Mouse (Mus musculus): ENCODE data around the gene Hsdl1. TPM values are rescaled to one million over a fixed set of nuclear protein-coding genes. Genes with fewer than 3 reads are reported as not detected.
A peak's percentile ranks its signal among the peaks of the same experiment; 100 is the strongest.

Gene Hsdl1
- 26.1 TPM for polyA plus RNA-seq (2021)

GRCm38 (mm10) chr8:119574437-119575365, at the start of gene Hsdl1, which contains the start of gene Dnaaf1:
Gene Hsdl1 (minus strand): TSS chr8:119575183.
Gene Dnaaf1 (plus strand): TSS chr8:119575235.
- TF ChIP-seq CTCF (IDR thresholded peaks at IDR 0.05): no peak
- CTCF ChIA-PET: no interaction called here
- peak; percentile 68 for ATAC-seq
- in situ Hi-C loops (cut with MboI; ENCODE audit: low pct_unique_long_range_greater_than_20kb): no loop called here
- H3K27me3 ChIP-seq: peaks cover 27% of the 10 kb centered on the region
- DNase-seq (ENCODE audit: low read depth, low spot score): no peak
- POLR2A ChIA-PET: interaction anchor here (0.6 kb wide), 1 partner anchor 48 kb away, joined by 6 read pairs; no protein-coding TSS in a partner anchor

GRCm38 (mm10) chr8:119623744-119624143, 48.8 kb upstream of the Hsdl1 start:
- CTCF ChIA-PET: interaction anchor here (1.3 to 1.7 kb wide), 2 partner anchors 10 to 53 kb away, joined by 3 to 4 read pairs; no protein-coding TSS in a partner anchor

GRCm38 (mm10) chr8:119623061-119623460, 48.1 kb upstream of the Hsdl1 start:
- ATAC-seq: no peak

More at GRCm38 (mm10) chr8:119623744-119624143, 48.8 kb upstream of the Hsdl1 start:
- no peak for DNase-seq (ENCODE audit: low read depth, low spot score)
- in situ Hi-C loops (cut with MboI; ENCODE audit: low pct_unique_long_range_greater_than_20kb): no loop called here
- peaks cover 42% of the 10 kb centered on the region for H3K27me3 ChIP-seq
- ATAC-seq: no peak
- no peak for TF ChIP-seq CTCF (IDR thresholded peaks at IDR 0.05)
- POLR2A ChIA-PET: no interaction called here

GRCm38 (mm10) chr8:119622555-119622954, 47.6 kb upstream of the Hsdl1 start:
- H3K27me3 ChIP-seq: peaks cover 40% of the 10 kb centered on the region
- in situ Hi-C loops (cut with MboI; ENCODE audit: low pct_unique_long_range_greater_than_20kb): no loop called here

More at GRCm38 (mm10) chr8:119623061-119623460, 48.1 kb upstream of the Hsdl1 start:
- POLR2A ChIA-PET: interaction anchor here (0.6 kb wide), 1 partner anchor 49 kb away, joined by 6 read pairs; no protein-coding TSS in a partner anchor
- DNase-seq (ENCODE audit: low read depth, low spot score): no peak
- CTCF ChIA-PET: interaction anchor here (1.7 kb wide), 1 partner anchor 11 kb away, joined by 4 read pairs; no protein-coding TSS in a partner anchor
- H3K27me3 ChIP-seq: peaks cover 42% of the 10 kb centered on the region
- in situ Hi-C loops (cut with MboI; ENCODE audit: low pct_unique_long_range_greater_than_20kb): no loop called here
- no peak for TF ChIP-seq CTCF (IDR thresholded peaks at IDR 0.05)

GRCm38 (mm10) chr8:119620848-119621465, 46.0 kb upstream of the Hsdl1 start:
- ATAC-seq: no peak
- no peak for TF ChIP-seq CTCF (IDR thresholded peaks at IDR 0.05)
- H3K27me3 ChIP-seq: peaks cover 33% of the 10 kb centered on the region
- POLR2A ChIA-PET: no interaction called here
- in situ Hi-C loops (cut with MboI; ENCODE audit: low pct_unique_long_range_greater_than_20kb): no loop called here
- DNase-seq (ENCODE audit: low read depth, low spot score): no peak
- CTCF ChIA-PET: interaction anchor here (1.5 to 2.0 kb wide), 2 partner anchors 11 to 56 kb away, joined by 3 to 6 read pairs; no protein-coding TSS in a partner anchor

More at GRCm38 (mm10) chr8:119622555-119622954, 47.6 kb upstream of the Hsdl1 start:
- ATAC-seq: no peak
- CTCF ChIA-PET: interaction anchor here (0.7 to 2.0 kb wide), 3 partner anchors 11 to 87 kb away, joined by 3 to 6 read pairs (median 4); no protein-coding TSS in a partner anchor
- POLR2A ChIA-PET: interaction anchor here (0.6 kb wide), 1 partner anchor 48 kb away, joined by 6 read pairs; no protein-coding TSS in a partner anchor
- DNase-seq (ENCODE audit: low read depth, low spot score): no peak
- TF ChIP-seq CTCF (IDR thresholded peaks at IDR 0.05): no peak

GRCm38 (mm10) chr8:119620116-119620840, 45.3 kb upstream of the Hsdl1 start:
- ChIA-PET POLR2A (no interaction called here), CTCF (interaction anchor here (2.0 kb wide), 1 partner anchor 57 kb away, joined by 6 read pairs; no protein-coding TSS in a partner anchor)
- no peak for DNase-seq (ENCODE audit: low read depth, low spot score)
- no peak for TF ChIP-seq CTCF (IDR thresholded peaks at IDR 0.05)
- no peak for ATAC-seq
- peaks cover 33% of the 10 kb centered on the region for H3K27me3 ChIP-seq
- in situ Hi-C loops (cut with MboI; ENCODE audit: low pct_unique_long_range_greater_than_20kb): no loop called here

- CTCF ChIA-PET: no interaction called here
- H3K27me3 ChIP-seq: peaks cover 29% of the 10 kb centered on the region
- ATAC-seq: no peak
Observed at GRCm38 (mm10) chr8:119618887-119619286, 43.9 kb upstream of the Hsdl1 start.

GRCm38 (mm10) chr8:119617586-119617985, 42.6 kb upstream of the Hsdl1 start:
- no peak for TF ChIP-seq CTCF (IDR thresholded peaks at IDR 0.05)
- CTCF ChIA-PET: no interaction called here
- DNase-seq (ENCODE audit: low read depth, low spot score) (no peak), ATAC-seq (no peak)
- in situ Hi-C loops (cut with MboI; ENCODE audit: low pct_unique_long_range_greater_than_20kb): no loop called here
- peaks cover 23% of the 10 kb centered on the region for H3K27me3 ChIP-seq
- POLR2A ChIA-PET: interaction anchor here (0.7 to 1.5 kb wide), 2 partner anchors 16 to 230 kb away, joined by 3 to 6 read pairs; no protein-coding TSS in a partner anchor

More at GRCm38 (mm10) chr8:119618887-119619286, 43.9 kb upstream of the Hsdl1 start:
- no peak for TF ChIP-seq CTCF (IDR thresholded peaks at IDR 0.05)
- POLR2A ChIA-PET: no interaction called here
- in situ Hi-C loops (cut with MboI; ENCODE audit: low pct_unique_long_range_greater_than_20kb): no loop called here
- DNase-seq (ENCODE audit: low read depth, low spot score): no peak

GRCm38 (mm10) chr8:119616811-119617210, 41.8 kb upstream of the Hsdl1 start:
- in situ Hi-C loops (cut with MboI; ENCODE audit: low pct_unique_long_range_greater_than_20kb): no loop called here
- ATAC-seq (no peak), DNase-seq (ENCODE audit: low read depth, low spot score) (no peak)
- ChIA-PET CTCF (no interaction called here), POLR2A (interaction anchor here (1.5 kb wide), 1 partner anchor 17 kb away, joined by 3 read pairs; no protein-coding TSS in a partner anchor)
- H3K27me3 ChIP-seq: peaks cover 29% of the 10 kb centered on the region
- TF ChIP-seq CTCF (IDR thresholded peaks at IDR 0.05): no peak

GRCm38 (mm10) chr8:119616358-119616757, 41.4 kb upstream of the Hsdl1 start:
- CTCF ChIA-PET: no interaction called here
- no peak for ATAC-seq
- H3K27me3 ChIP-seq: peaks cover 30% of the 10 kb centered on the region
- DNase-seq (ENCODE audit: low read depth, low spot score): no peak
- TF ChIP-seq CTCF (IDR thresholded peaks at IDR 0.05): no peak
- POLR2A ChIA-PET: no interaction called here
- in situ Hi-C loops (cut with MboI; ENCODE audit: low pct_unique_long_range_greater_than_20kb): no loop called here
